Mouse (Mus musculus): ENCODE data around the gene Pgf. TPM values are rescaled to one million over a fixed set of nuclear protein-coding genes. Genes with fewer than 3 reads are reported as not detected.

Pgf gene
- 6.2 and 6.3 TPM in 2 replicates for polyA plus RNA-seq (2015; fragmentation: Nextera tagmentation; extraction: Ambion mirVana)

DNA sequence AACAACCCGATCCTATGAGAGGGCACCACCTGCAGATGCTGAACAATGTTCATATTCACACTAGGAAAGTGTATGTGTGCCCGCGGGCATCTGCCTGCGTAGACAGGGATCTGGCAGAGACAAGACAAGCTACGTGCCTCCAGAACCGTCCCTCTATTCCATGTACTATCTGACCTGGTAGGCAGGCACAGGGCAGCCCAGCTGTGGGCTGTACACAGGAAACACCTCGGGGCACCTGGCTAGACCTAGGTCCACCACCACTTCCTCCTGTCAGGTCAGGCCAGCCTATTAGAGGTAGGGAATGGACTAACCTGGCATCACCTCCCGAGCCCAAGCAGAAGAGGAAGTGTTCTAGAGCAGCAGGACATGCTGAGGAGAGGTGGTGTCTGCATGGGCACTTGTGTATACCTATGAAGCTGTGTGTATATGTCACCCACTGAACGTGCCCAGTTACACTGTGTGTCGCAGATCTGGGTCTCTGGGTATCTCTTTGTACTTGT is at the start of gene Pgf:
Gene Pgf (minus strand): TSS at position 51 of the 500 bp plus-strand sequence.
- Histone ChIP-seq H3K27ac (replicated peaks) (0 out of 2 replicates have a peak within 1 kb of the TSS, but pooled peaks have one; percentile 63), H3K4me2 (replicated peaks) (peak within 1 kb of the TSS; percentile 48), H3K27me3 (no peaks in the 10 kb centered on the region), H3K9ac (replicated peaks) (peak within 1 kb of the TSS; percentile 36), H3K9me3 (no peaks in the 10 kb centered on the region), H3K36me3 (no peaks in the 10 kb centered on the region), H3K4me1 (peaks cover 47% of the 10 kb centered on the region), H3K4me3 (peak within 1 kb of the TSS; percentile 22)
- WGBS, result 82% methylated on average over 10 of the region's 10 CpGs
- no peak for ATAC-seq (replicated peaks)

DNA sequence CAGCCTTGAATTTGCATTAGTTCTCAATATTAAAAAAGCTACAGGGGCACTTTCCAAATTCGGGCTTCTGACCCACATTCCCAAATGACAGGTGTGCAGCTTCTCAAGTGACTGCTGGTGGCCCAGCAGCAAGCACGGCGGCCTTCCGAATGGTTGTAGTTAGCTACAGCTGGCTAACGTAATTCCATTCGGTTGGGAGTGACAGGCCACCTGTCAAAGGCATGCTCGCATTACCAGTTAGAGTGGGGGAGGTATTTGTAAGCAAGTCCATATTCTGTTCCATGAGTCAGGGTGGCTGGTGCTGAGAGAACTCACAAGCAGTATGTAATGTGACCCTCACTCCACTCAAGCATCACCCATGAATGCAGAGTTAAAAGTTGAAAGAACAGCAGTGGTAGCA is 49.6 kb upstream of the Pgf start:
- H3K36me3 ChIP-seq, result peaks cover 50% of the 10 kb centered on the region
- no peak for ATAC-seq (replicated peaks)
- H3K9ac ChIP-seq (replicated peaks), result no peak overlapping the region
- H3K4me3 ChIP-seq, result no peak overlapping the region
- no peak overlapping the region for H3K4me2 ChIP-seq (replicated peaks)
- 77% methylated on average over 7 of the region's 7 CpGs for WGBS
- no peak overlapping the region for H3K27ac ChIP-seq (replicated peaks)
- H3K9me3 ChIP-seq, result no peaks in the 10 kb centered on the region
- no peaks in the 10 kb centered on the region for H3K27me3 ChIP-seq
- no peaks in the 10 kb centered on the region for H3K4me1 ChIP-seq

DNA sequence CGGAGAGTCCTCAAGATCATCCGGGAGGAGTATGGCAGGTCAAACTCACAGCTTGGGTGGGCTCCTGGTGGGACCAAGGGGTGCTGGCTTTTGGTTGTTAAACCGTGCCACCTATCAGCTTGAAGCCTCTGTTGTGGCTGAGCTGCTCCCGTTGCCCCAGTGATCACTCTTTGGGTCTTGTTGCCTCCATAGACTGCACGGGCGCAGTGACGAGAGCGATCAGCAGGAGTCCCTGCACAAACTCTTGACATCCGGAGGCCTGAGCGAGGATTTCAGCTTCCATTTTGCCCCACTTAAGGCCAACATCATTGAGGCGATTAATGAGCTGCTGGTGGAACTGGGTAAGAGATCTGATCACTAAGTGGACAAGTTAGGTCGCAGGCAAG is 42.3 kb upstream of the Pgf start:
- H3K4me2 ChIP-seq (replicated peaks), result peak overlapping the region; percentile 93
- WGBS, result 5% methylated on average over 12 of the region's 12 CpGs
- H3K9me3 ChIP-seq, result no peaks in the 10 kb centered on the region
- peaks cover 24% of the 10 kb centered on the region for H3K4me1 ChIP-seq
- H3K9ac ChIP-seq (replicated peaks), result peak overlapping the region; percentile 67
- no peak; the same call in 1 of the 2 replicates for ATAC-seq (replicated peaks)
- peak overlapping the region; percentile 72; the same call in 1 of the 2 replicates for H3K27ac ChIP-seq (replicated peaks)
- no peaks in the 10 kb centered on the region for H3K27me3 ChIP-seq
- peak overlapping the region; percentile 85 for H3K4me3 ChIP-seq
- peaks cover 37% of the 10 kb centered on the region for H3K36me3 ChIP-seq

DNA sequence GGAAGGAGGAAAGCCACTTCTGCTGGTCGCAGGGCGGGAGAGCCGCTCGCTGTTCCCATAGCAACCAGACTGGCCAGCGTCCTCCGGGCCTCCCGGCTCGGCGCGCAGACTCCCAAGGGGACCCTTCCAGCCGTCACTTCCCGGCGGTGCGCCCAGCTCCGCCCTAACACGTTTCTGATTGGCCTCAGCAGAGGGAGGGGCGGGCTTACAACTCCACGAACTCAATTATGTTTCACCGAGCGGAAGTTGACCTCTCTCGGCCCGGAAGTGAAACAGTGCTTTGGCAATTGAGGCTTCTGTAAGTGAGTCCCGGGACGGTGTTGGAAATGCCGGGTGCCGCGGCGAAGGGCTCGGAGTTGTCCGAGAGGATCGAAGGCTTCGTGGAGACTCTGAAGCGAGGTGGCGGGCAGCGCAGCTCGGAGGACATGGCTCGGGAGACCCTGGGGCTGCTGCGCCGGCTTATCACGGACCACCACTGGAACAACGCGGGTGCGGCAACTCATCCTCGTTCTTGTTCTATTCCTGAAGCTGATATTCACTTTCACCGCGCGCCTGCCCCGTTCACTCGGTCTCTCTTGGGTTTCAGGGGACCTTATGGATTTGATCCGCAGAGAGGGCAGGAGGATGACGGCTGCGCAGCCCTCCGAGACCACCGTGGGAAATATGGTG is 41.8 kb upstream of the Pgf start, which contains the start of gene Eif2b2:
Gene Eif2b2 (plus strand): TSS at position 246 of the 669 bp plus-strand sequence.
- Histone ChIP-seq H3K9ac (replicated peaks) (peak within 1 kb of the TSS; percentile 68), H3K36me3 (peaks cover 32% of the 10 kb centered on the region), H3K4me3 (peak within 1 kb of the TSS; percentile 85), H3K9me3 (no peaks in the 10 kb centered on the region), H3K27me3 (no peaks in the 10 kb centered on the region), H3K4me1 (peaks cover 24% of the 10 kb centered on the region), H3K4me2 (replicated peaks) (peak within 1 kb of the TSS; percentile 93), H3K27ac (replicated peaks) (peak within 1 kb of the TSS; percentile 82)
- WGBS, result under 1% methylated on average over 49 of the region's 54 CpGs
- peak; percentile 100 for ATAC-seq (replicated peaks)

DNA sequence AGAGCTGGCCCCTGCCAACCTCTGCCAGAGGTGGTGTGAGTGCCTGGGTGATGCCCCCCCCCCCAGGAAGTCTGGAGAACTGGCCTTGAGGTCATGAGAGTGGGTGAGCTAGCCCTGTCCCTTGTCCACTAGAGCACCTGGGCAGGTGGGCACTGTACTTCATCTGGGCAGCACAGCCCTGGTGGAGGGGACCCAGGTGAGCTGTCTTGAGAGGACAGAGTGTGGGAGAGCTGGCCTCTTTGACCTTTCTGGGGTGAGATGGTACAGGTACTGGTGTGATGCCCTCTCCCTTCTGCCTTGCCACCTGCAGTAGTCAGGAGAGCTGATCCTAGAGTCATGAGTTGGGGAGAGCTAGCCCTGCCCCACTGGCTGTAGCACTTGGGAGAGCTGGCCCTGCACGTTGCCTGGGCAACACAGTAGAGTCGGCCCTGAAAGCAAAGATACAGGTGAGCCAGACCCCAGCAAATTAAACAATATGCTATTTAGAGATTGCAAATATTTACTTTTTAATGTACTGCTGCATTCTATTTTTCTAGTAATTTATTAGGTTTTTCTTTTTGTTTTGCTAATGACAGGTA is 40.2 kb upstream of the Pgf start:
- 84% methylated on average over 2 of the region's 2 CpGs for WGBS
- Histone ChIP-seq H3K4me2 (replicated peaks) (no peak overlapping the region), H3K9ac (replicated peaks) (no peak overlapping the region), H3K4me1 (peaks cover 24% of the 10 kb centered on the region), H3K36me3 (peaks cover 17% of the 10 kb centered on the region), H3K27me3 (no peaks in the 10 kb centered on the region), H3K9me3 (no peaks in the 10 kb centered on the region), H3K27ac (replicated peaks) (no peak overlapping the region), H3K4me3 (no peak overlapping the region)
- ATAC-seq (replicated peaks), result no peak

DNA sequence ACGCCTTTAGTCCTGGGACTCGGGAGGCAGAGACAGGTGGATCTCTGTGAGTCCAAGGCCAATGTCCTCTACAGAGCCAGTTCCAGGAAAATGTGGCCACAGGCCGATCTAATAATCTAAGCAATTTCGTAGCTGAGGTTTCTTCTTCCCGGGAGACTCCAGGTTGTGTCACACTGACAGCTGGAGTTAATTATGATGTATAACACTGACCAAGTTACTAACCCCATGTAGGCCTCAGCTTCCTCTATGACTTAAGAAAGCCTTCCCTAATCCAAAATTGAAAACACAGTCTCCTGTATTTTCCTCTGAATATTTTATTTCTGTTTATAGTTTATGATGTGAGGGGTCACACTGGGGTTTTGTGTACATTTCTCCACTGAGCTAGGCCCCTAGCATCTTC is 37.4 kb upstream of the Pgf start:
- no peak for ATAC-seq (replicated peaks)
- H3K4me2 ChIP-seq (replicated peaks), result no peak overlapping the region
- 90% methylated on average over 5 of the region's 5 CpGs for WGBS
- H3K9me3 ChIP-seq, result no peaks in the 10 kb centered on the region
- no peak overlapping the region for H3K9ac ChIP-seq (replicated peaks)
- no peak overlapping the region for H3K4me3 ChIP-seq
- H3K27me3 ChIP-seq, result no peaks in the 10 kb centered on the region
- no peak overlapping the region for H3K27ac ChIP-seq (replicated peaks)
- no peaks in the 10 kb centered on the region for H3K36me3 ChIP-seq
- peaks cover 10% of the 10 kb centered on the region for H3K4me1 ChIP-seq

DNA sequence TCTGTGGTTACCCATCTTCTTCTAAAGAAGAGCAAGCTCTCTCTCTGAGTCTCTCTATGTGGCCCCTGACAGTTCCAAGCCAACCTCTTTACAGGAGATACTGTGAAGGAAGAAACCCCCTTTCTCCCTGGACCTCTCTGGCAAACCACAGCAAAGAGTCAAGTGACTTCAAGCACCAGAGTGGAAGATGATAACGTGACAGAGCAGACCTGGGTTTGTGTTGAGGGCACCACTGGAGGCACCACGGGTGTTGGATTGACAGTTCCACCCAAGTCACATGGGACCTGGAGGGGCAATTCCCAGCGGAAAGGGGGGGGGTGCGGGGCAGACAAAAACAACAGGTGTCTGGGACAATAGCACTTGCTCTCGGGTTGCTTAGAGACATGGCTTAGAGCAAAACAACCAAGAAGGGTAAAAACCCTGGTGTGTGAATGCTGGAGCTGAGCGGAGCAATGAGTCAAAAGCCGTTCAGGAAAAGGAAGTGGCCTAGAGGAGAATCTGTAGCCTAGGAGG is 31.2 kb upstream of the Pgf start:
- 28% methylated on average over 7 of the region's 7 CpGs for WGBS
- Histone ChIP-seq H3K27ac (replicated peaks) (no peak overlapping the region), H3K9ac (replicated peaks) (no peak overlapping the region), H3K36me3 (no peaks in the 10 kb centered on the region), H3K27me3 (no peaks in the 10 kb centered on the region), H3K4me1 (no peaks in the 10 kb centered on the region), H3K4me3 (no peak overlapping the region), H3K4me2 (replicated peaks) (no peak overlapping the region), H3K9me3 (no peaks in the 10 kb centered on the region)
- no peak for ATAC-seq (replicated peaks)

DNA sequence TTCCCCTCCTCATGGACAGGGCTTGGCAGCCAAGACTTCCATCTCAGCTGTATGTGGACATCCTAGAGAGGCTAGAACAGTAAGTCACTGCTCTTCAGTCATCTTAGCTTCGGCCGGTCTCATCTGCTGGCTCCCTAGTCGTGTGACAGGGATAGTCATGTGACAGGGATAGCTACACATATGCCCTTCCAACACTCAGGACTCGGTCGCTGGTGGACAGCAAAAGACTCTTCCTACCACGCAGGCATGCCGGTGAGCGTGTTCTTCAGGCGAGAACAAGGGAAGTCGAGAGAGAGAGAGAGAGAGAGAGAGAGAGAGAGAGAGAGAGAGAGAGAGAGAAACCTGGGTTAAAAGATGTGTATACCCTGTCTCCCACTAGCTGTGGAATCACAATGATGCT is 27.8 kb upstream of the Pgf start:
- Histone ChIP-seq H3K9me3 (no peaks in the 10 kb centered on the region), H3K4me3 (no peak overlapping the region), H3K9ac (replicated peaks) (no peak overlapping the region), H3K27ac (replicated peaks) (no peak overlapping the region), H3K4me1 (peaks cover 14% of the 10 kb centered on the region), H3K27me3 (no peaks in the 10 kb centered on the region), H3K36me3 (no peaks in the 10 kb centered on the region), H3K4me2 (replicated peaks) (no peak overlapping the region)
- no peak for ATAC-seq (replicated peaks)
- WGBS, result 91% methylated on average over 10 of the region's 10 CpGs

DNA sequence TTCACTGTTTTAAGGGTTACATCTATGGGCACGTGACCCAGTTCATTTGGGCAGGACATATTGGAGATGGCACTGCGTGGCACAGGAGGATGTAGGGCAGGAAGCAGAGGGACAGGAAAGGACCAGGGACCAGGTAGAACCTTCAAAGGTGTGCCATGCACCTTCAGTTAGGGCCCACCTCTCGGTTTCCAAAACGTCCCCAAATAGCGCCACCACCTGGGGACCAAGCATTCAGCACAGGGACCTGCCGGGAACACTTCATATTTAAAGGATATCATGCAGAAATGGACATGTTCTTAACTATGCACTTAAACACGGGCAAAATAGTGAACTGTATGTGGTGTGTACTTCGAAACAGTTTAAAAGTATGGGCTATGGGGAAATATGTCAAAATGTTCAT is 26.5 kb upstream of the Pgf start:
- no peaks in the 10 kb centered on the region for H3K36me3 ChIP-seq
- WGBS, result 51% methylated on average over 8 of the region's 8 CpGs
- peaks cover 14% of the 10 kb centered on the region for H3K4me1 ChIP-seq
- H3K9ac ChIP-seq (replicated peaks), result no peak overlapping the region
- H3K9me3 ChIP-seq, result no peaks in the 10 kb centered on the region
- H3K4me2 ChIP-seq (replicated peaks), result no peak overlapping the region
- ATAC-seq (replicated peaks), result no peak
- no peak overlapping the region for H3K27ac ChIP-seq (replicated peaks)
- H3K4me3 ChIP-seq, result no peak overlapping the region
- H3K27me3 ChIP-seq, result no peaks in the 10 kb centered on the region

DNA sequence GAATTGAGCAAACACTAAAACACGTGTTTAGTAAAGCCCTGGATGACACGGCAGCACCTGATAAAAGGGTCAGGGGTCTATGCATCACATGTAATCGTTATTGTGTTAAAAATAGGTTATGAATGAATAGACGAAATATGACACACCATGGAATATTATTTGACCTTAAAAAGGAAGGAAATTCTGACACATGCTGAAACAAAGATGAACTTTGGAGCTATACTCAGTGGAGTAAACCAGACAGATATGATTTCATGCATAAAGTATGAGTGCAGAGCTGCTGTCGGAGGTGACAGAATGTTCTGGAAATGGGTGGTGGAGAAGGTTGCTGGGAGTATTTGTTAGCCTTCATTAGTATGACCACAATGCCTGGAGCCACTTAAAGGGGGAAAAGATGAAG is 26.1 kb upstream of the Pgf start:
- WGBS, result 78% methylated on average over 5 of the region's 5 CpGs
- H3K27me3 ChIP-seq, result no peaks in the 10 kb centered on the region

DNA sequence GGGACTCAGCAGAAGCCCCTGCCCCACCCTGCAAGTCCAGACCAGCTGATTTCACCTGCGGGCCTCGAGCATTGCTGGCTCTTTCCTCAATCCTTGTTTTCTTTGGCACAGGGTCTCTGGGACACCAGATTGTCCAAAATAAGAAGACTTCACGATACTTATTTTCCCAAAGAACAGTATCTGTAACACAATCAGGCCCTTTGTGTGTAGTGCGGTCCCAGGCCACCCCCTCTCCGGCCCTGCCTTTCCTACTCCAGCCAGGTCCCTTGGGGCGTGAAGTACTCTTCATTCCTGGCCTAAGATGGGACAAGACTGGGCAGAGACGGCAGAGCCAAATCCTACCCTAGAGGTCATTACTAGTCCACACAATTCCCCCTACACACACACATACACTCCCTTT is 24.6 kb upstream of the Pgf start:
- Histone ChIP-seq H3K27me3 (no peaks in the 10 kb centered on the region), H3K36me3 (no peaks in the 10 kb centered on the region), H3K4me1 (peaks cover 14% of the 10 kb centered on the region), H3K4me2 (replicated peaks) (no peak overlapping the region), H3K9me3 (no peaks in the 10 kb centered on the region), H3K4me3 (no peak overlapping the region), H3K9ac (replicated peaks) (no peak overlapping the region), H3K27ac (replicated peaks) (no peak overlapping the region)
- ATAC-seq (replicated peaks), result no peak
- WGBS, result 87% methylated on average over 7 of the region's 7 CpGs

More for the DNA sequence above, 26.1 kb upstream of the Pgf start:
- H3K9ac ChIP-seq (replicated peaks), result no peak overlapping the region
- no peak overlapping the region for H3K4me2 ChIP-seq (replicated peaks)
- H3K9me3 ChIP-seq, result no peaks in the 10 kb centered on the region
- H3K4me1 ChIP-seq, result peaks cover 14% of the 10 kb centered on the region
- ATAC-seq (replicated peaks), result no peak
- H3K4me3 ChIP-seq, result no peak overlapping the region
- no peaks in the 10 kb centered on the region for H3K36me3 ChIP-seq
- H3K27ac ChIP-seq (replicated peaks), result no peak overlapping the region

DNA sequence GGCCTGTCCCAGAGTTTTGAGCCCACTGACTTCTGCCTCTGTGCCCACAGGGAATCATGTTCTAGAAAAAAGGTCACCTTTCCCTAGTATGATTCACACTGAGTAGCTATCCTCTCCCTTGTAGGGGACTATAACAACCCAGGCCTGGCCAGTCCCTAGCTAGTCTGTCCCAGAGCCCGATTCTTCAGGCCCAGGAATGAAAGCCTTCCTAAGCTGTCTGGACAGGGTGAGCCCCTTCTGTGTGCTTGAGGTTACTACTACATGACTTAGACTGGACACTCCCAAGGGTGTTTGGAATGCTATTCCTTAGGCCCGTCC is 24.2 kb upstream of the Pgf start:
- peaks cover 14% of the 10 kb centered on the region for H3K4me1 ChIP-seq
- H3K9ac ChIP-seq (replicated peaks), result no peak overlapping the region
- H3K4me3 ChIP-seq, result no peak overlapping the region
- H3K36me3 ChIP-seq, result no peaks in the 10 kb centered on the region
- H3K4me2 ChIP-seq (replicated peaks), result no peak overlapping the region
- no peaks in the 10 kb centered on the region for H3K27me3 ChIP-seq
- no peak for ATAC-seq (replicated peaks)
- 70% methylated on average over 2 of the region's 2 CpGs for whole genome bisulfite sequencing
- H3K27ac ChIP-seq (replicated peaks), result 0 out of 2 replicates have a peak overlapping the region, but pooled peaks have one; percentile 32
- no peaks in the 10 kb centered on the region for H3K9me3 ChIP-seq
